Mouse (Mus musculus) forebrain, embryonic 14.5 days (tissue): ENCODE results near the gene Heatr5a. TPM values are rescaled to one million over a fixed set of nuclear protein-coding genes. Genes with fewer than 3 reads are reported as not detected.

Source experiments
- ATAC-seq: fragments of 200-750 bp; cut with Nextera tagmentation; 2 replicates; pipeline ENCODE4 v1.8.0; 2017; ENCODE audit warnings: mild to moderate bottlenecking, moderate library complexity
- DNase-seq: peaks from one replicate; pipeline ENCODE4 v3.0.0-alpha.2; 2015; ENCODE audit warnings: low spot score
- H3K27ac ChIP-seq: fragments of 300-500 bp; sonication (generic); 2 replicates; pipeline ENCODE4 v1.5.1; 2014; ENCODE audit warnings: low read depth, mild to moderate bottlenecking, control low read depth, low read length, moderate library complexity
- H3K27me3 ChIP-seq: fragments of 300-500 bp; sonication (generic); replicated peaks from 2 replicates; pipeline ENCODE4 v1.6.1; 2014; ENCODE audit warnings: low read length, control low read depth, mixed read lengths; ENCODE audit not compliant: control insufficient read depth, insufficient read depth
- H3K36me3 ChIP-seq: fragments of 300-500 bp; sonication (generic); 2 replicates; pipeline ENCODE4 v1.6.1; 2014; ENCODE audit warnings: low read length, control low read depth; ENCODE audit not compliant: control insufficient read depth, insufficient read depth
- H3K4me1 ChIP-seq: fragments of 300-500 bp; sonication (generic); 2 replicates; pipeline ENCODE4 v1.6.1; 2014; ENCODE audit warnings: antibody characterized with exemption, low read length, control low read depth; ENCODE audit not compliant: control insufficient read depth, insufficient read depth
- H3K4me2 ChIP-seq: fragments of 300-500 bp; sonication (generic); 2 replicates; pipeline ENCODE4 v1.6.1; 2014; ENCODE audit warnings: mild to moderate bottlenecking, control low read depth, low read length
- H3K4me3 ChIP-seq: fragments of 300-500 bp; sonication (generic); 2 replicates; pipeline ENCODE4 v1.5.1; 2014; ENCODE audit warnings: low read depth, low read length, control low read depth
- H3K9ac ChIP-seq: fragments of 300-500 bp; sonication (generic); 2 replicates; pipeline ENCODE4 v1.6.1; 2014; ENCODE audit warnings: mild to moderate bottlenecking, low read length, control low read depth, moderate library complexity
- H3K9me3 ChIP-seq: fragments of 300-500 bp; sonication (generic); replicated peaks from 2 replicates; pipeline ENCODE4 v1.6.1; 2016; ENCODE audit warnings: low read length, control low read depth, mixed read lengths; ENCODE audit not compliant: control insufficient read depth
- WGBS: fragments of 180-500 bp; shearing (Covaris S2); extraction: QIAGEN DNeasy Blood & Tissue Kit; methylation state at CpG from one replicate; pipeline ENCODE4 v1.1.7; 2014; 5-methylcytosine and 5-hydroxymethylcytosine counted together
- polyA plus RNA-seq: library from polyadenylated mRNA; unstranded; fragments of >200 nt; fragmentation: Nextera tagmentation; extraction: Ambion mirVana; gene quantifications from 2 replicates; pipeline ENCODE4 v1.2.1, GENCODE M21; 2014

Heatr5a gene
- polyA plus RNA-seq, 1 experiment from 2014 or later, result 4.8 TPM

- Histone ChIP-seq H3K36me3 (peaks cover 33% of the 10 kb centered on the region), H3K27me3 (no peaks in the 10 kb centered on the region), H3K9me3 (no peaks in the 10 kb centered on the region), H3K4me3 (no peak overlapping the region), H3K4me2 (no peak overlapping the region), H3K4me1 (no peaks in the 10 kb centered on the region), H3K9ac (no peak overlapping the region), H3K27ac (no peak overlapping the region)
- WGBS, result 95% methylated on average over 2 of the region's 2 CpGs
- no peak for DNase-seq
- ATAC-seq, result no peak
Observed at GRCm38 (mm10) chr12:51884801-51885200, 86.3 kb downstream of the Heatr5a start.

- no peaks in the 10 kb centered on the region for H3K9me3 ChIP-seq
- no peaks in the 10 kb centered on the region for H3K27me3 ChIP-seq
- H3K36me3 ChIP-seq, result peaks cover 29% of the 10 kb centered on the region
- no peak for ATAC-seq
- 95% methylated on average over 9 of the region's 9 CpGs for WGBS
- H3K4me1 ChIP-seq, result no peaks in the 10 kb centered on the region
- no peak overlapping the region for H3K4me2 ChIP-seq
- H3K4me3 ChIP-seq, result no peak overlapping the region
- H3K9ac ChIP-seq, result no peak overlapping the region
- H3K27ac ChIP-seq, result no peak overlapping the region
- DNase-seq, result no peak
Observed at GRCm38 (mm10) chr12:51883297-51883805, 87.8 kb downstream of the Heatr5a start.

DNA sequence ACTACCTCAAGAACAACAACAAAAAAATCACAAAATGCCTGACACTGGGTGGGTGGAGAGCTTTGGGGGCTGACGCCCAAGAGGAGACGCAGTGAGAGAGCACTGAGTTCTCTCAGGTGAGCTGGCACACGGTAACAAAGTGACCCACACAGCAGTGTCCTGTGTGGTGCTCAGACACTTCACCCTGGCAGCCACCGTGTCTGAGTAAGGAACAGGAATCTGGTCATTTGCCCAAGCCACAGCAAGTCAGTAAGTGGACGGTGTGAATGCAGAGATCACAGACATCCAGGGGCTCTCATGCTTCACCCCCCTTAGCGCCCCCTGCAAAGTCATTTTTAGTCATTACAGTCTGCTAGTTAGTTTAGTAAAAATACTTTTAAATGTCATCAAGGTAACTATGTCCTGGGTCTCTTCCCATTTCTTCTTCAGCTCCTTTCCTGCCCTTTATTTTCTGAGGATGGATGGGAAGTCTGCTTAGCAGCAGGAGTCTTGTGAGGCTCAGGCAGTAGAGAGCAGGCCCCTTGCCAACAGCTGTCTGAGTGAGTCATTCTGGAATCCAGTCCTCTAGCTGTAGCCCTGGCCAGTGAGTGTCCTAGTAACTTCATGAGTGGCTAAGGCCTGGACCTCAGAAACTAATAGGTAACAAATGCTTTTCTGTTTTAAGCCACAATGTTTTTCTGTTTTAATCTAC lies 88.4 kb downstream of the Heatr5a start:
- Histone ChIP-seq H3K36me3 (peaks cover 33% of the 10 kb centered on the region), H3K9ac (no peak overlapping the region), H3K4me1 (no peaks in the 10 kb centered on the region), H3K9me3 (no peaks in the 10 kb centered on the region), H3K4me2 (no peak overlapping the region), H3K4me3 (no peak overlapping the region), H3K27ac (no peak overlapping the region), H3K27me3 (no peaks in the 10 kb centered on the region)
- ATAC-seq, result no peak
- DNase-seq, result peak; percentile 37
- WGBS, result 83% methylated on average over 6 of the region's 6 CpGs

DNA sequence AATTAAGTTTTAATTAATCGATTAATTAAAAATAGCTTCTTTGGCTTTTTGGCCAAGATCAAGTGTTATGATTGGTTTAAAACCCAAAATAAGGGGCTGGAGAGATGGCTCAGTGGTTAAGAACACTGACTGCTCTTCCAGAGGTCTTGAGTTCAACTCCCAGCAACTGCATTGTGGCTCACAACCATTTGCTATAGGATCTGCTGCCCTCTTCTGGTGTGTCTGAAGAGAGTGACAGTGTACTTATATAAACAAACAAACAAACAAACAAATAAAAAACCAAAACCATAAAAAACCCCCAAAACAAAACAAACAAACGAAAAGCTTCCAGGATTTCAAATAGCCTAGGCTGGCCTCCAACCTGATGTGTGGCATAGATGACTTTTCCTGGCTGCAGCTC lies 89.3 kb downstream of the Heatr5a start:
- no peak overlapping the region for H3K4me3 ChIP-seq
- 94% methylated on average over 2 of the region's 2 CpGs for WGBS
- H3K27ac ChIP-seq, result no peak overlapping the region
- no peaks in the 10 kb centered on the region for H3K27me3 ChIP-seq
- H3K9ac ChIP-seq, result no peak overlapping the region
- no peaks in the 10 kb centered on the region for H3K9me3 ChIP-seq
- peaks cover 31% of the 10 kb centered on the region for H3K36me3 ChIP-seq
- ATAC-seq, result no peak
- no peaks in the 10 kb centered on the region for H3K4me1 ChIP-seq
- no peak for DNase-seq
- H3K4me2 ChIP-seq, result no peak overlapping the region

DNA sequence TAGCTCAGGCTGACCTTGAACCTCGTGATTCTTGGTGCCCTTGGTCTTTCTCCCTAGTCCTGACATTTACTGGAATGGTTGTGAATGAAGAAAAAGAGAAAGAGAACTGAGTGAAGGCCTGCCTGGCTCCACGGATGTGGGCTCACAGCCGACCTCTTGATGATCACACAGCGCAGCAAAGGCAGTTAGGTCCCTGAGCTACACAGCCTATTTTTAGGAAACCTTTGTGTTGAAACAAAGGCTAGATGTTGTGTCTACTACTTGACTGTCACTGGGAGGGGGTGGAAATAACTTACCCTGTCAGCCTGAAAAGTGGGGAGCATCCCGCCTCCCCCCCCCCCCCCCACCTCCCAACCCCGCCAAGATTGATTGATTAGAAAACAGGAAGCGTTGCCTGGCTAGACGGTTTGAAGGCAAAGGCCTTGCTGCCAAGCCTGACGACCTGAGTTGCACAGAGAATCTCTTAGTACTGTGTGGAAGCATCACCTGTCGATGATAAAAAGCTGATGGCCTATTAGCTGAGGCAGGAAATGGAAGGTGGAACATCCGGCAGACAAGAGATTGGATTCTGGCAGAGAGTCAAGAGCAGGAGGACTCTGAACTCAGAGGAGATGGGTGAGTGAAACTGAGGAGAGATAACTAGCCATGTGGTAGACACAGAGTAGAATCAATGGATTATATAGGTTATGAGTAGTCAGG lies 99.5 kb downstream of the Heatr5a start:
- Histone ChIP-seq H3K36me3 (no peaks in the 10 kb centered on the region), H3K27me3 (no peaks in the 10 kb centered on the region)

DNA sequence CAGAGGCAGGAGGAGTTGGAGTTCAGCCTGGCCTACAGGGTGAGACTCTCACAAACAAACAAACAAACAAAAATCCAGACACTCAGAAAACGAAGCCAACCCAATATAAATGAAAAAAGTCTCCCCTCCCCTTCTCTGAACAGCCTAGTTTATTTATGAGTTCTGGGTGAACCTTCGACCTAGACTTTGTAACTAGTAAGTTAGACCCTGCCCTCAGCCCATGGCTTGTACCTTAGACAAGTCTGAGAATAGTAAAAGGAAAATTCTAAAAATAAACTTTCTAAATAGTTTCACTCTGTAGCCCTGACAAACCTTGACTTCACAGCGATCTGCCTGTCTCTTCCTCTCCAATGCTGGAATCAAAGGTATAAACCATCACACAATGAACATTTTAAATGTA lies 101.6 kb downstream of the Heatr5a start:
- DNase-seq (no peak), ATAC-seq (no peak)
- Histone ChIP-seq H3K4me1 (peaks cover 16% of the 10 kb centered on the region), H3K27me3 (no peaks in the 10 kb centered on the region), H3K27ac (no peak overlapping the region), H3K4me2 (no peak overlapping the region), H3K9ac (no peak overlapping the region), H3K36me3 (no peaks in the 10 kb centered on the region), H3K4me3 (no peak overlapping the region), H3K9me3 (no peaks in the 10 kb centered on the region)
- WGBS, result 82% methylated on average over 3 of the region's 3 CpGs

More for the DNA sequence above, 99.5 kb downstream of the Heatr5a start:
- no peak overlapping the region for H3K4me2 ChIP-seq
- 82% methylated on average over 11 of the region's 11 CpGs for WGBS
- no peak overlapping the region for H3K4me3 ChIP-seq
- no peaks in the 10 kb centered on the region for H3K9me3 ChIP-seq
- H3K9ac ChIP-seq, result no peak overlapping the region
- ATAC-seq (no peak), DNase-seq (no peak)
- 0 out of 2 replicates have a peak, but pooled peaks cover 2% of the 10 kb centered on the region for H3K4me1 ChIP-seq
- no peak overlapping the region for H3K27ac ChIP-seq

DNA sequence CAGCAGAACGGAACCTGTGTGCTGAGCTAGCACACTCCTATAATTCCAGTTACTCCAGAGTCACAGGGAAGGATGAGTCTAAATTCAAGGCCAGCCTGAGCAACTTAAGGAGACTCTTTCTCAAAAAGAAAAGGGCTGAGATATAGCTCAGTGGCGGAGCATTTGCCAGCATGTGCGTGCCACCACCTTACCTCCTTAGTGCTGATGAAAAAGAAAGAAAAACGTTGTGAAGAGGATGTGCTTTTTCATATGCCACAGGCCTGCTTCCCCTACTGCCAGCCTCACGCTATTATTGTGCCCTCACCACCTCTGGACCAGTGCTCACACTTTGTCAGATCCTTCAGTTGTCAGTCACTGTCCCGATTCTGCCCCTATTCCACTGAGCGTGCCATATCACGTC lies 104.0 kb downstream of the Heatr5a start:
- no peak overlapping the region for H3K4me3 ChIP-seq
- no peak for ATAC-seq
- H3K27ac ChIP-seq, result no peak overlapping the region
- no peak overlapping the region for H3K9ac ChIP-seq
- WGBS, result 82% methylated on average over 8 of the region's 8 CpGs
- no peak for DNase-seq
- H3K27me3 ChIP-seq, result no peaks in the 10 kb centered on the region
- no peaks in the 10 kb centered on the region for H3K36me3 ChIP-seq
- peaks cover 16% of the 10 kb centered on the region for H3K4me1 ChIP-seq
- H3K4me2 ChIP-seq, result no peak overlapping the region
- H3K9me3 ChIP-seq, result no peaks in the 10 kb centered on the region

DNA sequence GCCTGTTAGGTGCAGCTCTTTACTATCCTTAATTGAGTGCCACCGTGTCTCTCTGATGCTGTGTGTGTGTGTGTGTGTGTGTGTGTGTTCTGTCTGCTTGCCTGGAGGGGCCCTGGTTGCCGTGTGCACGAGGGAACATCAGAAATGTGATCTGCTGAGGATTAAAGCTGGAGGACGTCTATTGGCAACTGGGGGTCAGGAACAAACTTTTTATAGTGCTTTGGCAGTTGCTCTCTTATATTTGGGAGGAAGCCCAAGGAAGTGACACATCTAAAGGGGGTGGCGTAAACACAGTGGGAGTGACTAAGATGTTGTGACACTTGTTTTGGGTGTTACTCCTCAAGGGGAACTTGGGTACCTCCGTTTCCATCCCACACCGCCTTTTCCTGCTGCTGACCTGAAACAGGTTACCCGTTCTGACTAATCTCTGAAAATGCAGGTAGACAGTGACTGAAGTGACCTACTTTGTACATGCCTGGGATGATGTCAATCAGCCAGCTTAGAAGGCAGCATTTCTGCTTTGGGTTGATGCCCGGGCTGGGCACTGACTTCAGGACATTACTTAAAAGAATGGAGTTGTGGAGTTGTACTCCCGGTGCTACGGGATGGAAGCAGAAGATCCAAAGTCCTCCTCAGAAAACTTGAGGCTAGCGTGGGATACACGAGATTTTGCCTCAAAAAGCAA lies 104.8 kb downstream of the Heatr5a start:
- no peak overlapping the region for H3K4me3 ChIP-seq
- no peak overlapping the region for H3K9ac ChIP-seq
- peak overlapping the region; percentile 48; the same call in 1 of the 2 replicates for H3K27ac ChIP-seq
- H3K9me3 ChIP-seq, result no peaks in the 10 kb centered on the region
- WGBS, result 55% methylated on average over 13 of the region's 13 CpGs
- H3K36me3 ChIP-seq, result no peaks in the 10 kb centered on the region
- no peaks in the 10 kb centered on the region for H3K27me3 ChIP-seq
- ATAC-seq (peak; percentile 19), DNase-seq (no peak)
- no peak overlapping the region for H3K4me2 ChIP-seq
- H3K4me1 ChIP-seq, result peaks cover 16% of the 10 kb centered on the region
